Mouse (Mus musculus) embryonic fibroblast, embryonic 13.5 days (primary cell): ENCODE results near the gene Dxo. TPM values are rescaled to one million over a fixed set of nuclear protein-coding genes. Genes with fewer than 3 reads are reported as not detected.
A peak's percentile ranks its signal among the peaks of the same experiment; 100 is the strongest.

Experiments
- H3K27ac ChIP-seq: 2 replicates; pipeline ENCODE4 v1.5.1; 2012; ENCODE audit warnings: low read length, control low read depth, inconsistent platforms; ENCODE audit not compliant: insufficient read depth
- H3K4me1 ChIP-seq: 2 replicates; pipeline ENCODE4 v1.6.1; 2011; ENCODE audit warnings: low read length; ENCODE audit not compliant: control insufficient read depth, insufficient read depth
- H3K4me3 ChIP-seq: 2 replicates; pipeline ENCODE4 v1.5.1; 2011; ENCODE audit warnings: mild to moderate bottlenecking, control low read depth, low read length; ENCODE audit not compliant: insufficient read depth
- CTCF ChIP-seq: IDR thresholded peaks from 2 replicates; pipeline ENCODE4 v1.5.1; 2011; ENCODE audit warnings: mild to moderate bottlenecking, control low read depth, low read length, moderate library complexity, borderline replicate concordance; ENCODE audit not compliant: insufficient read depth
- POLR2A ChIP-seq: IDR thresholded peaks from 2 replicates; pipeline ENCODE4 v1.6.1; 2011; ENCODE audit warnings: low read depth, mild to moderate bottlenecking, control low read depth, low read length, moderate library complexity
- polyA plus RNA-seq: library from polyadenylated mRNA; stranded (reverse); fragments of >200 nt; gene quantifications from 2 replicates; pipeline ENCODE4 v1.2.4, GENCODE M21; 2011; ENCODE audit warnings: low read depth; ENCODE audit not compliant: missing spikeins, insufficient read length

Dxo gene
- polyA plus RNA-seq, 1 experiment = 25.0 TPM

- H3K4me3 ChIP-seq = peak overlapping the region; percentile 85
- TF ChIP-seq CTCF = no peak
- TF ChIP-seq POLR2A = no peak
- peaks cover 7% of the 10 kb centered on the region for H3K4me1 ChIP-seq
- H3K27ac ChIP-seq = 0 out of 2 replicates have a peak overlapping the region, but pooled peaks have one; percentile 26
Measured at GRCm38 (mm10) chr17:34837464-34838324, 875 bp downstream of the Dxo start.

- H3K4me3 ChIP-seq = no peak overlapping the region
- TF ChIP-seq POLR2A = no peak
- TF ChIP-seq CTCF = no peak
- H3K27ac ChIP-seq = no peak overlapping the region
- peaks cover 7% of the 10 kb centered on the region for H3K4me1 ChIP-seq
Measured at GRCm38 (mm10) chr17:34838785-34839184, 2.0 kb downstream of the Dxo start.

- Histone ChIP-seq H3K4me1 (peaks cover 4% of the 10 kb centered on the region), H3K27ac (no peak overlapping the region), H3K4me3 (no peak overlapping the region)
- TF ChIP-seq CTCF = no peak
- TF ChIP-seq POLR2A = no peak
Measured at GRCm38 (mm10) chr17:34840736-34841307, 4.0 kb downstream of the Dxo start.

- Histone ChIP-seq H3K4me3 (no peak overlapping the region), H3K4me1 (no peaks in the 10 kb centered on the region), H3K27ac (no peak overlapping the region)
- TF ChIP-seq CTCF = no peak
- TF ChIP-seq POLR2A = no peak
Measured at GRCm38 (mm10) chr17:34844884-34845283, 8.1 kb downstream of the Dxo start.

- no peak overlapping the region for H3K4me3 ChIP-seq
Measured at GRCm38 (mm10) chr17:34847192-34847591, 10.4 kb downstream of the Dxo start.

GRCm38 (mm10) chr17:34847615-34848014, 10.8 kb downstream of the Dxo start:
- Histone ChIP-seq H3K4me1 (0 out of 2 replicates have a peak, but pooled peaks cover 3% of the 10 kb centered on the region), H3K4me3 (no peak overlapping the region), H3K27ac (no peak overlapping the region)
- TF ChIP-seq POLR2A = no peak
- no peak for TF ChIP-seq CTCF

More at GRCm38 (mm10) chr17:34847192-34847591, 10.4 kb downstream of the Dxo start:
- TF ChIP-seq POLR2A (no peak), CTCF (no peak)
- Histone ChIP-seq H3K4me1 (0 out of 2 replicates have a peak, but pooled peaks cover 3% of the 10 kb centered on the region), H3K27ac (no peak overlapping the region)

GRCm38 (mm10) chr17:34849722-34850516, 13.1 kb downstream of the Dxo start, which contains the start of the genes Skiv2l and Nelfe:
Gene Skiv2l (minus strand): TSS chr17:34850210.
Gene Nelfe (plus strand): TSS chr17:34850391.
- Histone ChIP-seq H3K4me1 (0 out of 2 replicates have a peak, but pooled peaks cover 3% of the 10 kb centered on the region), H3K4me3 (peak within 1 kb of the TSS; percentile 88), H3K27ac (no peak within 1 kb of the TSS)
- peak; percentile 64 for TF ChIP-seq POLR2A
- no peak for TF ChIP-seq CTCF

GRCm38 (mm10) chr17:34850517-34851125, 13.8 kb downstream of the Dxo start:
- 0 out of 2 replicates have a peak, but pooled peaks cover 3% of the 10 kb centered on the region for H3K4me1 ChIP-seq
- no peak overlapping the region for H3K27ac ChIP-seq
- TF ChIP-seq POLR2A = no peak
- no peak for TF ChIP-seq CTCF
- peak overlapping the region; percentile 84 for H3K4me3 ChIP-seq

- TF ChIP-seq POLR2A (no peak), CTCF (no peak)
- H3K4me1 ChIP-seq = 0 out of 2 replicates have a peak, but pooled peaks cover 3% of the 10 kb centered on the region
- no peak overlapping the region for H3K27ac ChIP-seq
- H3K4me3 ChIP-seq = no peak overlapping the region
Measured at GRCm38 (mm10) chr17:34853511-34853910, 16.7 kb downstream of the Dxo start.
